Mouse (Mus musculus) CH12.LX (cell line): ENCODE results near the gene Gm20683. TPM values are rescaled to one million over a fixed set of nuclear protein-coding genes. Genes with fewer than 3 reads are reported as not detected.
A peak's percentile ranks its signal among the peaks of the same experiment; 100 is the strongest.

Experiments
- DNase-seq: peaks from one replicate; pipeline ENCODE4 v3.0.0-alpha.2; 2013; ENCODE audit errors: extremely low read depth
- H3K27ac ChIP-seq: 2 replicates; pipeline ENCODE4 v1.5.1; 2012; ENCODE audit warnings: low read depth, mild to moderate bottlenecking, control low read depth, moderate library complexity; ENCODE audit not compliant: insufficient read depth
- H3K27me3 ChIP-seq: replicated peaks from 2 replicates; pipeline ENCODE3; 2012; ENCODE audit warnings: inconsistent platforms
- H3K36me3 ChIP-seq, 2 experiments: replicated peaks in 1 of 2; 2 replicates each; pipeline versions ENCODE3 to v1.6.1; 2012; ENCODE audit warnings: inconsistent platforms in 1 of 2, low read length in 1 of 2, mild to moderate bottlenecking in 1 of 2, mixed read lengths in 1 of 2, moderate library complexity in 1 of 2; ENCODE audit not compliant: control insufficient read depth in 1 of 2, insufficient read depth in 1 of 2
- H3K4me1 ChIP-seq, 2 experiments: 2 replicates each; pipeline ENCODE4 v1.6.1; 2012; ENCODE audit warnings: inconsistent platforms in 1 of 2, moderate library complexity in 1 of 2; ENCODE audit not compliant: insufficient read depth in 2 of 2, control insufficient read depth in 1 of 2
- H3K4me2 ChIP-seq: 2 replicates; pipeline ENCODE4 v1.6.1; 2012; ENCODE audit warnings: low read depth, mild to moderate bottlenecking, control low read depth; ENCODE audit not compliant: poor library complexity, insufficient read depth, severe bottlenecking
- H3K4me3 ChIP-seq, 3 experiments: fragments of 150-350 bp in 1 of 3; sonication (generic) in 1 of 3; replicated peaks in 1 of 3; 2 replicates each; pipeline versions ENCODE3 to v1.5.1; 2011 to 2012; ENCODE audit warnings: low read depth in 2 of 3, low read length in 2 of 3, mild to moderate bottlenecking in 2 of 3, moderate library complexity in 2 of 3, control low read depth in 1 of 3, improper control_type of control experiment in 1 of 3, inconsistent platforms in 1 of 3, mixed read lengths in 1 of 3; ENCODE audit not compliant: poor library complexity in 1 of 3
- H3K79me2 ChIP-seq: replicated peaks from 2 replicates; pipeline ENCODE4 v1.6.1; 2012; ENCODE audit warnings: mild to moderate bottlenecking, moderate library complexity; ENCODE audit not compliant: control insufficient read depth, poor library complexity, insufficient read depth, severe bottlenecking; ENCODE audit errors: extremely low read depth
- H3K9ac ChIP-seq: 2 replicates; pipeline ENCODE4 v1.6.1; 2012; ENCODE audit warnings: low read depth, mild to moderate bottlenecking, control low read depth, moderate library complexity; ENCODE audit not compliant: insufficient read depth
- H3K9me3 ChIP-seq: replicated peaks from 2 replicates; pipeline ENCODE3; 2012; ENCODE audit warnings: low read length, inconsistent platforms, mixed read lengths
- BHLHE40 ChIP-seq: IDR thresholded peaks from 2 replicates; pipeline ENCODE4 v1.6.1; 2011; ENCODE audit warnings: mild to moderate bottlenecking, low read depth, low read length, improper control_type of control experiment
- CHD2 ChIP-seq: IDR thresholded peaks from 2 replicates; pipeline ENCODE4 v1.6.1; 2011; ENCODE audit warnings: low read length, improper control_type of control experiment
- E2F4 ChIP-seq: IDR thresholded peaks from 2 replicates; pipeline ENCODE4 v1.6.1; 2011; ENCODE audit warnings: low read depth, low read length, improper control_type of control experiment; ENCODE audit not compliant: insufficient replicate concordance
- EP300 ChIP-seq: IDR thresholded peaks from 2 replicates; pipeline ENCODE4 v1.6.1; 2011; ENCODE audit warnings: low read length, improper control_type of control experiment
- JUND ChIP-seq: conservative IDR thresholded peaks from 2 replicates; pipeline ENCODE4 v1.6.1; 2011; ENCODE audit warnings: low read depth, low read length, improper control_type of control experiment
- KAT2A ChIP-seq: IDR thresholded peaks from 2 replicates; pipeline ENCODE4 v1.6.1; 2012; ENCODE audit warnings: low read length, improper control_type of control experiment, inconsistent platforms; ENCODE audit not compliant: insufficient replicate concordance
- MAX ChIP-seq: IDR thresholded peaks from 2 replicates; pipeline ENCODE4 v1.6.1; 2011; ENCODE audit warnings: low read length, improper control_type of control experiment
- MAZ ChIP-seq: IDR thresholded peaks from 2 replicates; pipeline ENCODE4 v1.6.1; 2012; ENCODE audit warnings: low read depth, mild to moderate bottlenecking, inconsistent platforms, low read length, improper control_type of control experiment, moderate library complexity
- MXI1 ChIP-seq: IDR thresholded peaks from 2 replicates; pipeline ENCODE4 v1.6.1; 2011; ENCODE audit warnings: mild to moderate bottlenecking, low read depth, low read length, improper control_type of control experiment
- MYC ChIP-seq: IDR thresholded peaks from 2 replicates; pipeline ENCODE4 v1.6.1; 2011; ENCODE audit warnings: low read depth, mild to moderate bottlenecking, improper control_type of control experiment, low read length
- NELFE ChIP-seq: IDR thresholded peaks from 2 replicates; pipeline ENCODE4 v1.6.1; 2011; ENCODE audit warnings: low read depth, low read length, improper control_type of control experiment
- PAX5 ChIP-seq: IDR thresholded peaks from 2 replicates; pipeline ENCODE4 v1.6.1; 2012; ENCODE audit warnings: low read length, inconsistent platforms, mixed read lengths
- RAD21 ChIP-seq: IDR thresholded peaks from 2 replicates; pipeline ENCODE4 v1.6.1; 2011; ENCODE audit warnings: low read depth, mild to moderate bottlenecking, low read length, improper control_type of control experiment, moderate library complexity
- RCOR1 ChIP-seq: conservative IDR thresholded peaks from 2 replicates; pipeline ENCODE4 v1.6.1; 2012; ENCODE audit warnings: low read depth, mild to moderate bottlenecking, inconsistent platforms, low read length, improper control_type of control experiment
- SMC3 ChIP-seq: IDR thresholded peaks from 2 replicates; pipeline ENCODE4 v1.6.1; 2011; ENCODE audit warnings: low read depth, low read length, improper control_type of control experiment
- UBTF ChIP-seq: IDR thresholded peaks from 2 replicates; pipeline ENCODE4 v1.6.1; 2012; ENCODE audit warnings: low read depth, mild to moderate bottlenecking, inconsistent platforms, low read length, improper control_type of control experiment, moderate library complexity
- ZKSCAN1 ChIP-seq: IDR thresholded peaks from 2 replicates; pipeline ENCODE4 v1.6.1; 2012; ENCODE audit warnings: low read depth, inconsistent platforms, low read length, improper control_type of control experiment, borderline replicate concordance
- ZMIZ1 ChIP-seq: IDR thresholded peaks from 2 replicates; pipeline ENCODE4 v1.6.1; 2012; ENCODE audit warnings: low read depth, mild to moderate bottlenecking, inconsistent platforms, low read length, improper control_type of control experiment
- ZNF384 ChIP-seq: IDR thresholded peaks from 2 replicates; pipeline ENCODE4 v1.6.1; 2012; ENCODE audit warnings: low read depth, low read length, improper control_type of control experiment, inconsistent platforms
- dilution Hi-C: fragments of 300-500 bp; cut with MboI; formaldehyde crosslinking; loops from 2 replicates; pipeline ENCODE4 v1.14.3; 2020; ENCODE audit warnings: low sequenced_read_pairs; ENCODE audit not compliant: extremely low pct_unique_long_range_greater_than_20kb, extremely low pct_ligation_motif_present
- in situ Hi-C: fragments of 300-500 bp; cut with MboI; formaldehyde crosslinking; loops from 3 replicates; pipeline ENCODE4 v1.14.3; 2019; ENCODE audit warnings: low sequenced_read_pairs, low pct_ligation_motif_present, low pct_unique_long_range_greater_than_20kb, mixed read lengths
- polyA plus RNA-seq: library from polyadenylated mRNA; unstranded; fragments of >175 nt; gene quantifications from 2 replicates; pipeline ENCODE4 v1.2.1, GENCODE M21; 2012; ENCODE audit warnings: low read depth; ENCODE audit not compliant: insufficient read length
- total RNA-seq, 2 experiments: library from RNA; depleted of rRNA; stranded (reverse); fragments of 300-350 nt in 1 of 2; fragments of >200 nt in 1 of 2; gene quantifications; 2 replicates each; pipeline ENCODE4 v1.2.3; 2012 to 2014

The Gm20683 gene
- total and polyA plus RNA-seq, 3 experiments = 1.3 to 4.8 (median 3.8) TPM

DNA sequence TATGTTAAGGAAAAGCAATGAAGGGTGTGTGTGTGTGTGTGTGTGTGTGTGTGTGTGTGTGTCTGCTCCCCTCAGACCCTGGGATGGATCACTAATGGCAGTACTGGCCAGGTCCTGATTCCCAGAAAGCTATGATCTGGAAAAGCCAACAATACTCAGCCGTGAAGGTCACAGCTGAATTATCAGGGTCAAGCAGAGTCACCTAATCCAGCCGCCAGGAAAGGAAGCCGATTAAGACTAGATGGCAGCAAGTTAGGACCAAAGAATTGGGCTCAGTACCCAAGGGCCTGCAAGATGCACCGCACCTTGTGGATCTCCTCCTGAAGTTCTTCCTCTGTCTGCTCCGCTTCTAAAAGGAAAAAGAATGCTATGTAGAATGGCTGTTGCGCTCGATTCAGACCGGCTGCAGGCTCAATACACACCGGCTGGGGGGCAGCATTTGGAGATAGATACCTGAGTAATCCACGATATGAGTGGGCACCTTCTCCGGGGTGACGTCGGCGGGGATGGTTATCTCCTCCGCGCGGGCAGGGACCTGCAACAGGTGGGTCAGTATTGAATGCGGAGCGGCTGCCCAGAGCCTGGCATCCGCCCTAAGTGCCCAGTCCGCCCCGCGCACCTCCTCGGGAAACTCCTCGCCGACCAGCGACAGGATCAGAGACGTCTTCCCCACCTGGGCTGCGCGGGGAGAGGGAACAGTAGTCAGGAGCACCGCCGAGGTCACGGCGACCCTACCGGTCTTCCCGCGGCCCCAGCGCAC is 2.3 kb upstream of the Gm20683 start:
- TF ChIP-seq MYC (no peak), E2F4 (no peak), JUND (no peak), PAX5 (no peak), BHLHE40 (no peak), SMC3 (no peak), KAT2A (no peak), EP300 (no peak), UBTF (no peak), RAD21 (no peak), NELFE (no peak), MAZ (no peak), RCOR1 (no peak), CHD2 (no peak), ZKSCAN1 (no peak), MXI1 (no peak), MAX (no peak)
- dilution Hi-C loops = no loop called here
- DNase-seq = no peak
- Histone ChIP-seq H3K4me1 (peaks cover 12 to 15% of the 10 kb centered on the region in 2 experiments), H3K36me3 (peaks cover 60 to 84% of the 10 kb centered on the region in 2 experiments), H3K9ac (peak overlapping the region; percentile 83), H3K27me3 (no peaks in the 10 kb centered on the region), H3K9me3 (no peaks in the 10 kb centered on the region), H3K27ac (peak overlapping the region; percentile 54), H3K4me2 (peak overlapping the region; percentile 71), H3K79me2 (peaks cover 14% of the 10 kb centered on the region), H3K4me3 (peak overlapping the region; percentile 71 to 93 (median 77))
- in situ Hi-C loops = no loop called here

DNA sequence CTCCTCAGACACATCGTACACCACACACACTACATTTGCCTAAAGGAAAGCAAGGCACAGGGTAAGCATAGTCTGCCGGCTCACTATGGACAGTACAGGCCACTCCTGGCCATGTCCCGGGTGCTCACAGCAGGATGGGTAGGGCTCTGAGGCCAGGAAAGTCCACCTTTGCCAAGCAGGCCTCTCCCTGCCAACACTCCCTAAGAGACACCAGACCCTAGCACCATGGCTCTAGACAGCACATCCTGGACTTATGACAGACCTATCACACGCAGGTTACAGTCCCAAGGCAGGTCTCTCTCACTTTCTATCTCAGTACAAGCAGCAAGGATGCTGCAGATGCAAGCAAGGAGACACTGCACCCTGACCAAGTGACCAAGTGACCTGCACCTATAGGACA is 1.6 kb upstream of the Gm20683 start:
- Histone ChIP-seq H3K79me2 (peaks cover 14% of the 10 kb centered on the region), H3K9ac (peak overlapping the region; percentile 83), H3K9me3 (no peaks in the 10 kb centered on the region), H3K4me1 (peaks cover 12 to 15% of the 10 kb centered on the region in 2 experiments), H3K27ac (no peak overlapping the region), H3K27me3 (no peaks in the 10 kb centered on the region), H3K4me2 (peak overlapping the region; percentile 71; the same call in 1 of the 2 replicates), H3K36me3 (peaks cover 59 to 83% of the 10 kb centered on the region in 2 experiments), H3K4me3 (peak overlapping the region; percentile 71 to 93 (median 77))
- no peak for TF ChIP-seq ZMIZ1
- no peak for TF ChIP-seq MXI1
- TF ChIP-seq CHD2 = no peak
- no peak for TF ChIP-seq ZNF384
- no peak for TF ChIP-seq RCOR1
- in situ Hi-C loops = no loop called here
- DNase-seq = no peak
- dilution Hi-C loops = no loop called here
